Mouse (Mus musculus) embryo, embryonic 11 days (tissue): Measurements from ENCODE around the gene Tepsin.

Experiments used
- DNase-seq: peaks from one replicate; pipeline ENCODE4 v3.0.0-alpha.2; 2015

Gene Tepsin

GRCm38 (mm10) chr11:120110554-120110953 lies 12.0 kb upstream of the Tepsin start:
- peak; percentile 22 for DNase-seq

GRCm38 (mm10) chr11:120109558-120110210 lies 11.2 kb upstream of the Tepsin start:
- DNase-seq, result no peak

GRCm38 (mm10) chr11:120107796-120108195 lies 9.3 kb upstream of the Tepsin start:
- no peak for DNase-seq

- no peak for DNase-seq
Observed at GRCm38 (mm10) chr11:120107026-120107425, 8.5 kb upstream of the Tepsin start.

- DNase-seq, result no peak
Observed at GRCm38 (mm10) chr11:120103431-120103997, 5.0 kb upstream of the Tepsin start.

- peak; percentile 79 for DNase-seq
Observed at GRCm38 (mm10) chr11:120101036-120101435, 2.5 kb upstream of the Tepsin start.

- no peak for DNase-seq
Observed at GRCm38 (mm10) chr11:120092817-120093591, 5.5 kb downstream of the Tepsin start.

- no peak for DNase-seq
Observed at GRCm38 (mm10) chr11:120090661-120091060, 7.9 kb downstream of the Tepsin start.

- peak; percentile 99 for DNase-seq
Observed at GRCm38 (mm10) chr11:120086702-120087152, 11.8 kb downstream of the Tepsin start, which contains the start of gene Cep131. Gene Cep131 (minus strand): TSS chr11:120086827.

- peak; percentile 63 for DNase-seq
Observed at GRCm38 (mm10) chr11:120085891-120086627, 12.5 kb downstream of the Tepsin start.

GRCm38 (mm10) chr11:120080282-120080681 lies 18.2 kb downstream of the Tepsin start:
- DNase-seq, result no peak

GRCm38 (mm10) chr11:120076191-120076590 lies 22.3 kb downstream of the Tepsin start:
- DNase-seq, result no peak

GRCm38 (mm10) chr11:120072986-120073647 lies 25.4 kb downstream of the Tepsin start:
- no peak for DNase-seq

GRCm38 (mm10) chr11:120071731-120072320 lies 26.7 kb downstream of the Tepsin start:
- no peak for DNase-seq

- DNase-seq, result peak; percentile 48
Observed at GRCm38 (mm10) chr11:120071065-120071464, 27.5 kb downstream of the Tepsin start.

GRCm38 (mm10) chr11:120070286-120070930 lies 28.1 kb downstream of the Tepsin start:
- no peak for DNase-seq

- DNase-seq, result peak; percentile 47
Observed at GRCm38 (mm10) chr11:120069261-120069660, 29.3 kb downstream of the Tepsin start.

- DNase-seq, result peak; percentile 45
Observed at GRCm38 (mm10) chr11:120067834-120068233, 30.7 kb downstream of the Tepsin start.

- peak; percentile 54 for DNase-seq
Observed at GRCm38 (mm10) chr11:120065291-120065690, 33.2 kb downstream of the Tepsin start.

GRCm38 (mm10) chr11:120064668-120065040 lies 33.9 kb downstream of the Tepsin start:
- no peak for DNase-seq

- no peak for DNase-seq
Observed at GRCm38 (mm10) chr11:120064006-120064667, 34.4 kb downstream of the Tepsin start.
